Mouse (Mus musculus): ENCODE data around the gene Rho. TPM values are rescaled to one million over a fixed set of nuclear protein-coding genes. Genes with fewer than 3 reads are reported as not detected.

Rho gene
- polyA plus RNA-seq, 1 experiment from 2014 or later: 4.1 TPM

GRCm38 (mm10) chr6:115943498-115944427, 12.2 kb downstream of the Rho start:
- no peaks in the 10 kb centered on the region for H3K36me3 ChIP-seq
- H3K4me1 ChIP-seq (replicated peaks): peaks cover 11% of the 10 kb centered on the region; the same call in 1 of the 2 replicates
- no peak overlapping the region for H3K4me3 ChIP-seq
- H3K9me3 ChIP-seq: no peaks in the 10 kb centered on the region
- no peak overlapping the region for H3K27ac ChIP-seq (replicated peaks)
- no peak for ATAC-seq (ENCODE audit: low read depth)
- WGBS: 79% methylated on average over 9 of the region's 9 CpGs
- H3K4me2 ChIP-seq: no peak overlapping the region
- no peaks in the 10 kb centered on the region for H3K27me3 ChIP-seq
- H3K9ac ChIP-seq: no peak overlapping the region

- no peak for ATAC-seq (ENCODE audit: low read depth)
- no peaks in the 10 kb centered on the region for H3K36me3 ChIP-seq
- WGBS: 78% methylated on average over 5 of the region's 5 CpGs
- peaks cover 11% of the 10 kb centered on the region; the same call in 1 of the 2 replicates for H3K4me1 ChIP-seq (replicated peaks)
- no peak within 1 kb of the TSS; the same call in 1 of the 2 replicates for H3K27ac ChIP-seq (replicated peaks)
- no peaks in the 10 kb centered on the region for H3K9me3 ChIP-seq
- no peak within 1 kb of the TSS for H3K4me2 ChIP-seq
- no peaks in the 10 kb centered on the region for H3K27me3 ChIP-seq
- H3K9ac ChIP-seq: no peak within 1 kb of the TSS
- H3K4me3 ChIP-seq: no peak within 1 kb of the TSS
Observed at GRCm38 (mm10) chr6:115944638-115945037, 13.1 kb downstream of the Rho start, which contains the start of gene H1foo. TSS of gene H1foo (plus strand) at chr6:115944938.

- 79% methylated on average over 8 of the region's 8 CpGs for WGBS
- H3K36me3 ChIP-seq: no peaks in the 10 kb centered on the region
- no peak for ATAC-seq (ENCODE audit: low read depth)
Observed at GRCm38 (mm10) chr6:115945633-115946032, 14.1 kb downstream of the Rho start.

GRCm38 (mm10) chr6:115946389-115946788, 14.8 kb downstream of the Rho start:
- Histone ChIP-seq H3K9ac (no peak overlapping the region), H3K9me3 (no peaks in the 10 kb centered on the region), H3K4me1 (replicated peaks) (peaks cover 9% of the 10 kb centered on the region; the same call in 1 of the 2 replicates), H3K27ac (replicated peaks) (peak overlapping the region; percentile 49; the same call in 1 of the 2 replicates), H3K36me3 (no peaks in the 10 kb centered on the region), H3K4me2 (no peak overlapping the region), H3K27me3 (no peaks in the 10 kb centered on the region), H3K4me3 (no peak overlapping the region)
- 44% methylated on average over 6 of the region's 6 CpGs for WGBS
- ATAC-seq (ENCODE audit: low read depth): peak; percentile 53; the same call in 1 of the 2 replicates

More at GRCm38 (mm10) chr6:115945633-115946032, 14.1 kb downstream of the Rho start:
- Histone ChIP-seq H3K27ac (replicated peaks) (peak overlapping the region; percentile 49; the same call in 1 of the 2 replicates), H3K9me3 (no peaks in the 10 kb centered on the region), H3K4me2 (no peak overlapping the region), H3K4me3 (no peak overlapping the region), H3K27me3 (no peaks in the 10 kb centered on the region), H3K9ac (no peak overlapping the region), H3K4me1 (replicated peaks) (peaks cover 11% of the 10 kb centered on the region; the same call in 1 of the 2 replicates)

GRCm38 (mm10) chr6:115954506-115955074, 23.0 kb downstream of the Rho start:
- WGBS: 73% methylated on average over 9 of the region's 9 CpGs

GRCm38 (mm10) chr6:115955169-115955568, 23.6 kb downstream of the Rho start:
- Histone ChIP-seq H3K4me2 (no peak overlapping the region), H3K27me3 (no peaks in the 10 kb centered on the region), H3K27ac (replicated peaks) (no peak overlapping the region), H3K9ac (no peak overlapping the region), H3K9me3 (no peaks in the 10 kb centered on the region), H3K4me1 (replicated peaks) (peaks cover 16% of the 10 kb centered on the region), H3K36me3 (no peaks in the 10 kb centered on the region), H3K4me3 (no peak overlapping the region)
- whole genome bisulfite sequencing: 83% methylated on average over 4 of the region's 4 CpGs
- ATAC-seq (ENCODE audit: low read depth): no peak

More at GRCm38 (mm10) chr6:115954506-115955074, 23.0 kb downstream of the Rho start:
- H3K9me3 ChIP-seq: no peaks in the 10 kb centered on the region
- no peak overlapping the region for H3K27ac ChIP-seq (replicated peaks)
- no peak for ATAC-seq (ENCODE audit: low read depth)
- H3K36me3 ChIP-seq: no peaks in the 10 kb centered on the region
- H3K4me1 ChIP-seq (replicated peaks): peaks cover 16% of the 10 kb centered on the region
- H3K9ac ChIP-seq: no peak overlapping the region
- no peak overlapping the region for H3K4me3 ChIP-seq
- H3K27me3 ChIP-seq: no peaks in the 10 kb centered on the region
- no peak overlapping the region for H3K4me2 ChIP-seq

GRCm38 (mm10) chr6:115955664-115956063, 24.1 kb downstream of the Rho start:
- Histone ChIP-seq H3K27me3 (no peaks in the 10 kb centered on the region), H3K9me3 (no peaks in the 10 kb centered on the region), H3K4me2 (no peak overlapping the region), H3K4me1 (replicated peaks) (peaks cover 16% of the 10 kb centered on the region), H3K4me3 (no peak overlapping the region), H3K9ac (no peak overlapping the region), H3K36me3 (no peaks in the 10 kb centered on the region), H3K27ac (replicated peaks) (no peak overlapping the region)
- ATAC-seq (ENCODE audit: low read depth): no peak
- WGBS: 84% methylated on average over 11 of the region's 11 CpGs

GRCm38 (mm10) chr6:115956418-115956921, 24.9 kb downstream of the Rho start:
- peaks cover 16% of the 10 kb centered on the region for H3K4me1 ChIP-seq (replicated peaks)
- H3K27me3 ChIP-seq: no peaks in the 10 kb centered on the region
- no peaks in the 10 kb centered on the region for H3K36me3 ChIP-seq
- no peaks in the 10 kb centered on the region for H3K9me3 ChIP-seq
- no peak overlapping the region for H3K9ac ChIP-seq
- peak; percentile 4; the same call in 1 of the 2 replicates for ATAC-seq (ENCODE audit: low read depth)
- H3K4me2 ChIP-seq: no peak overlapping the region
- no peak overlapping the region for H3K27ac ChIP-seq (replicated peaks)
- WGBS: 89% methylated on average over 13 of the region's 13 CpGs
- no peak overlapping the region for H3K4me3 ChIP-seq

- ATAC-seq (ENCODE audit: low read depth): peak; percentile 29; the same call in 1 of the 2 replicates
- Histone ChIP-seq H3K9ac (no peak overlapping the region), H3K4me3 (no peak overlapping the region), H3K36me3 (no peaks in the 10 kb centered on the region), H3K9me3 (no peaks in the 10 kb centered on the region), H3K4me2 (no peak overlapping the region), H3K27me3 (no peaks in the 10 kb centered on the region), H3K27ac (replicated peaks) (0 out of 2 replicates have a peak overlapping the region, but pooled peaks have one; percentile 9), H3K4me1 (replicated peaks) (peaks cover 16% of the 10 kb centered on the region)
- 42% methylated on average over 16 of the region's 16 CpGs for WGBS
Observed at GRCm38 (mm10) chr6:115956922-115957601, 25.5 kb downstream of the Rho start.

- no peak for ATAC-seq (ENCODE audit: low read depth)
- WGBS: 55% methylated on average over 6 of the region's 6 CpGs
- Histone ChIP-seq H3K4me2 (no peak overlapping the region), H3K4me1 (replicated peaks) (peaks cover 16% of the 10 kb centered on the region), H3K27ac (replicated peaks) (0 out of 2 replicates have a peak overlapping the region, but pooled peaks have one; percentile 9), H3K9ac (no peak overlapping the region), H3K27me3 (no peaks in the 10 kb centered on the region), H3K4me3 (no peak overlapping the region), H3K9me3 (no peaks in the 10 kb centered on the region), H3K36me3 (no peaks in the 10 kb centered on the region)
Observed at GRCm38 (mm10) chr6:115957681-115958080, 26.1 kb downstream of the Rho start.

GRCm38 (mm10) chr6:115958445-115958844, 26.9 kb downstream of the Rho start:
- no peaks in the 10 kb centered on the region for H3K27me3 ChIP-seq
- no peak overlapping the region for H3K27ac ChIP-seq (replicated peaks)

More at GRCm38 (mm10) chr6:115958445-115958844, 26.9 kb downstream of the Rho start:
- WGBS: 91% methylated on average over 9 of the region's 9 CpGs
- Histone ChIP-seq H3K36me3 (no peaks in the 10 kb centered on the region), H3K4me1 (replicated peaks) (peaks cover 16% of the 10 kb centered on the region), H3K9me3 (no peaks in the 10 kb centered on the region), H3K4me3 (no peak overlapping the region), H3K9ac (no peak overlapping the region), H3K4me2 (no peak overlapping the region)
- ATAC-seq (ENCODE audit: low read depth): no peak

All from neural tube, embryonic 13.5 days (tissue).